Mouse (Mus musculus) inflammation-experienced regulatory T-cells, adult 6 months (primary cell): Measurements from ENCODE around the gene Jak2. TPM values are rescaled to one million over a fixed set of nuclear protein-coding genes. Genes with fewer than 3 reads are reported as not detected.

ENCODE experiments used
- ATAC-seq: one replicate; pipeline ENCODE4 v1.8.0; 2017
- polyA plus RNA-seq, 3 experiments: library from polyadenylated mRNA; unstranded; fragments of 100-300 nt; shearing (Covaris generic); gene quantifications; one replicate each; pipeline ENCODE4 v1.2.1; 2017

The Jak2 gene
- 10 to 100 TPM; 21.2 to 26.9 (median 23.4) TPM for polyA plus RNA-seq

DNA sequence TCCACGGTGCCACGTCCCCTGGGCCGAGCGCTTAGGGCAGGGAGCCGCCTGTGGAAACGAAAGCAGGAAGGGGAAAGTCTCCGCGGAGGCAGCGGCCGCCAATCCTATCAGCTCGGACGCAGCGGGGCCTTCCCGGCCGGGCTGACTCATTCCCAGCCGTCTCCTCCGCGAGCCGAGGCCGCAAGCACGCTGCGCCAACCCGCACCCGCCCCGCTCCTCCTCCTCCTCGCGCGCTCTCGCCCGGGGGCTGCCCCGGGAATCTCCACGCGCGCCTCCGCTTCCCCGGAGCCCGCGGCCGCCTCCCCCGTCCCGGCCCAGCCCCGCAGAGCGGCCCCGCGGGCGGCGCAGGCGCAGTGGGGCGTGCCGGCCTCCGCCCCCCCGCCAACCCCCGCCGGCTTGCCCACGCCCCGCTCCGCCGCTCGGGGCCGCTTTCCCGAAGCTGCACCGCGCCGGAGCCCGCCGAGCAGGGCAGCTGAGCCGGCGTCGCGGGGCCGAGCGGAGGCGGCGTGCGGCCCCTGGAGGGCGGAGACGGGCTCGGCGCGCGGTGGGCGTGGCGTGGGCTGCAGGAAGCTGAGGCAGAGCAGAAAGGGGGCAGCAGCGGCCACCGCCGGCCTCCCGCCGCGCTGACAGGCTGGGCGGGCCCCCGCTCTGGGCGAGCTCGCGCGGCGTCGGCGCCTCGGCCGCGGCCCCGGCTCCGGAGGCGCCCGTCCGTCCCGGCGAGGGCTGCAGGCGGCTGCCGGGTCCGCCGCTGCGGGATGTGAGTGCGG lies at the start of gene Jak2:
Gene Jak2 (plus strand): TSS at position 638 of the 767 bp plus-strand sequence.
- ATAC-seq = peak; percentile 62

GRCm38 (mm10) chr19:29203337-29203736 lies 48.3 kb upstream of the Jak2 start:
- ATAC-seq = no peak

GRCm38 (mm10) chr19:29204583-29204982 lies 47.0 kb upstream of the Jak2 start:
- ATAC-seq = no peak

- no peak for ATAC-seq
Measured at GRCm38 (mm10) chr19:29205267-29205666, 46.4 kb upstream of the Jak2 start.

- peak; percentile 83 for ATAC-seq
Measured at GRCm38 (mm10) chr19:29209898-29210297, 41.7 kb upstream of the Jak2 start.

- ATAC-seq = peak; percentile 35
Measured at GRCm38 (mm10) chr19:29210319-29210718, 41.3 kb upstream of the Jak2 start.

DNA sequence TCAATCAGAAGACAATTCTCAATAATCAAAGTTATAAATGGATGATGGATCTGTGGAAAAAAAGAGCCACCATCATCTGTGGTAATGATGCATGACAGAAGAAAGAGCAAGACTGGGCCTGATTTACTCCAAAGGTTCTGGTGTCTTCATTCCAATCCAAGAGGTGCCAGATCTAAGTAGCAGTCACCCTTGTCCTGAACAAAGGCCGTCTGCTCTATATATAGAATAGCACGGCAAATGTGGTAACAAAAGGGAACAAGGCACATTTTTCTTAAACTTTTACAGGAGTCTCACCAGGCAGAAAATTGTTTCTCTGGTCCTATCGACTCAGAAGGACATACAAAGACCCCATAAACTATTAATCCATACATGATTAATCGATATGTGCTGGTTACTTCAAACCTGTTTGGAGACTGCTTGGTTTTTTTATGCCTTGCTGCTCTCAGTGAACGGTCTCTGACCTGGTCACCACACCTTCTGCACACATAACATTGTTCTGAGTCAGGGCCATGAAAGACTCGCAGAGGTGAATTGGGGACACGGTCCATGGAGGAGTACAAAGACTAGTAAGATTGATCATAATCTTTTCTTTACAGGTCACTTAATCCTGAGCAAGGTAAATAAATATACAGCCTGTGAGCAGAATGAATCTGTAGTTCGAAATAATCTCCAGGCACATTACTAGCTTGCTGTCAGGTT lies 35.7 kb upstream of the Jak2 start:
- no peak for ATAC-seq

GRCm38 (mm10) chr19:29221867-29222266 lies 29.8 kb upstream of the Jak2 start:
- ATAC-seq = peak; percentile 48

GRCm38 (mm10) chr19:29224968-29225367 lies 26.7 kb upstream of the Jak2 start:
- no peak for ATAC-seq

DNA sequence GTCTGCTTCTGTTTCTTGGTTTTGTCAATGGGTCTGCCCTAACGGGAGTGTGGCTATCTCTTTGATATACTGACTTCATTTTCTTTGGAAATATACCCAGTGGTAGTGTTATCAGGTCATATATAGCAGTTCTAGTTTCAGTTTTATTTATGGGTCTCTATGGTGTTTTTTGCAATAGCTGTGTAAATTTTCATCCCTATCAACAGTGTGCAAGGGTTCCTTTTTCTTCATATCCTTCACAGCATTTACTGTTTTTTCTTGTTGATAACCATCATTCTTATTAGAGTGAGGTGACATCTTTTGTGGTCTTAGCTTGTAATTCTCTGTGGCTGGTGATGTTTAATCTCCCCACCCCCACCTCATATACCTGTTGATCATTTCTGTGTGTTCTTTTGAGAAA lies 24.6 kb upstream of the Jak2 start:
- no peak for ATAC-seq

DNA sequence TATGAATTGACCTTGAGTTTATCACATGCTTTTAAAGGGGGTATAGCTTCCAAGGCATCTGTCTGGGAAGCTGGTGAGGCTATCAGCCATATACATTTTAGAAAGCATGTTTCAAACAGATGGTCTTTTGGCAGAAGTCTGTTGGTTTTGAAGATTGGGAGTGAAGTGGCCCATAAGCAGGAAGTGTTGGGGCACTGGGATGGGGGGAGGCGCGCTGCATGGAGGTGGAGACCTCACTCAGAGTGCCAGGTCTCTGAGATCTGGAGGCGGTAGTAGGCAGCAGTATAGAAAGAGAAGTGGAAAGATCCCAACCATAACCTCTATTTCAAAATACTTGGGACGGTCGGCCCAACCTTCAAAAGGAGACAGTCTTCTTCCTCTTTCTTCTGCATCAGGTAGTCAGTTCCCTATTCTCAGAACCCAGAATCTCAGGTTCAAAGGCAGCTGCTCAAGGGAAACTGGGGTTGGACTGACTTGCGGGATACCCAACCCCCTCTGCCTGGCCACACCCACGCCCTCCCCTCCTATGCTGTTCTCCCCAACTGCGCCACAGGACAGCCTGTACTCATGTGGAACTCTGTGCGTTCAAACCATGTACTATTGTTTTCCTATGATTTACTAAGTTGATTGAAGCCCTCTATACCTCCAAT lies 23.6 kb upstream of the Jak2 start:
- ATAC-seq = no peak

- ATAC-seq = no peak
Measured at GRCm38 (mm10) chr19:29228989-29229388, 22.6 kb upstream of the Jak2 start.

DNA sequence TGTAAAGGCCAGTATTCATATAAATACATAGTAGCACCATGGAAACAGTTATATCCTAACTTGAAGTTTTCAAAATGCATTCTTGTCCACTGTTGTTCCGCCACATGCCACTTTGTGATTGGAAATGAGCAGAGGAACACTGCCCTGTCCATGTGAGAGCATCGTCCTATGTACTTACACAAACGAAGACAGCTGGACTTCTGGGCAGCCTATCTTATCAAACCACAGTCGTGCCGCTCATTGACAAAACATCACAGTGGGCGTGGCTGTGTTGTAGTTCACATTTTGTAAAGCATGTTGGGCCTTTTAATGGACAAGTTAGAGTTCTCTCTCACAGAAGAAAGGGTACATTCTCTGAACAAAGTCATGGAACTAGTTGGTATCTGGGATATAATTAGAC lies 18.9 kb upstream of the Jak2 start:
- ATAC-seq = no peak

GRCm38 (mm10) chr19:29236658-29237385 lies 14.8 kb upstream of the Jak2 start:
- peak; percentile 87 for ATAC-seq

- no peak for ATAC-seq
Measured at GRCm38 (mm10) chr19:29238171-29238570, 13.5 kb upstream of the Jak2 start.

DNA sequence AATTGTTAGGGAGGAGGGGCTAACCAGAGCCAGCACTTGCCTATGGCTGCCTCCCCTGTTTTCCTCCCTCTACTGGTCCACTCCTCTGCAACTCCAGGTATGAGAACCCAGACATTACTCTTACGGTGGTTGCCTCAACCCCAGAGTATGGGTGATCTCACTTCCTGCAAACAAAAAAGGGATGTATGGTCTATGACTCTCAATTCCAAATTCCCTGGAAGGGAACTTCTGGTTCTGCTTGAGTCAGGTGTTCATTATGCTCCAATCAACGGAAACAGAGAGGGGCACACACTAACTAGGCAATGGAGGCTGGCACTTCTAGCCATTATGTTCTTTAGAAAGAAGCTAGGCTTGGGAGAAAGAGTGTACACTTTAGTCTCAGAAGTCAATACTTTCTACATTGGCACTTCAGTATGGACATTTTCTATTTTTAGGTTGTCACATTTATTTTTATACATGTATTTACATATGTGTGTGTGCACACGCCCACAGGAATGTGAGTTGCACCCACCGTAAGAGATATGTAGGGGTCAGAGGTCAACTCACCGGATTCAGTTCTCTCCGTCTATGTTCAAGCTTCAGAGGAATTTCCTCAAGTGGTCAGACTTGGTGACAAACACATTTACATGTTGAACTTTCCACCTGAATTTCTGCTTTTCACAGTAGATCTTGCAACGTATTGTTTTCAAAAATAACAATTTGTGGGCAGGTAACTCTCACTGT lies 12.0 kb upstream of the Jak2 start:
- ATAC-seq = no peak

DNA sequence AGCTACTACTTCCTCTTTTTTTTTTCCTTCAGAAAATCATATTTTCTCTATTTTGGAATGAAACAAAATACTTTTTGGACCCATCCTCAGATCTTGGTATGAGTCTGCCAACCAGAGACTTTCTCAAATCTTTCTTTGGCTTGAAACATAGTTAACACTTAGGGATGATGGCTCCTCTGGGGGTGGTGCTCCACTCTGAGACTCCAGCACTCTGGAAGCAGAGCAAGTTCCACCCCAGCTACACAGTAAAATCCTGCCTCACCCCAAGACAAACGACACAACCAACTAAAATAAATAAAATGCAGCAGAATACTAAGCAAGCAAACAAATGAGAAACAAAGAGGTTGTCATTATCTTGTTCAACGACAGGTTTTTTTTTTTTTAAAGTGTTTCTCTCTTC lies 11.0 kb upstream of the Jak2 start:
- ATAC-seq = no peak

DNA sequence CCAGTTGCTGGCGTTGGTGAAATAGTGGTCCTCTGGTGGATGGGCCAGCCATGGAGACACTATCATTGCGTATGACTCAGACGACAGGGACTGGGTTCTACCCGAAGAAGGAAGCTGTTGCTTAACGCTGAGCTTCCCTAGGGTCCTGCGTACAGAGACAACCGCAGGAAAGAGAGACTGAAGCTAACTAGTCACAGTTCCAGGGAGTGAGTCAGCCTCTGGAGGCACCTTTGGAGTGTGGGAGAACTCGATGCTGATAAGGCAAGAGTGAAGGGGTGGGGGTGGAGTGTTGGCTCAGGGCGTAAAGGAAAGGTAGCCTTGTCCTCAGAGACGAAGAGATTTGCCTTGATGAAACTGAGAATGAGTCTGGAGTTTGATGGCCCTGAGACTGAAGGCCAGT lies 10.0 kb upstream of the Jak2 start:
- no peak for ATAC-seq

- ATAC-seq = no peak
Measured at GRCm38 (mm10) chr19:29249933-29250332, 1.7 kb upstream of the Jak2 start.

GRCm38 (mm10) chr19:29251958-29252801 lies 552 bp downstream of the Jak2 start:
- ATAC-seq = peak; percentile 4

DNA sequence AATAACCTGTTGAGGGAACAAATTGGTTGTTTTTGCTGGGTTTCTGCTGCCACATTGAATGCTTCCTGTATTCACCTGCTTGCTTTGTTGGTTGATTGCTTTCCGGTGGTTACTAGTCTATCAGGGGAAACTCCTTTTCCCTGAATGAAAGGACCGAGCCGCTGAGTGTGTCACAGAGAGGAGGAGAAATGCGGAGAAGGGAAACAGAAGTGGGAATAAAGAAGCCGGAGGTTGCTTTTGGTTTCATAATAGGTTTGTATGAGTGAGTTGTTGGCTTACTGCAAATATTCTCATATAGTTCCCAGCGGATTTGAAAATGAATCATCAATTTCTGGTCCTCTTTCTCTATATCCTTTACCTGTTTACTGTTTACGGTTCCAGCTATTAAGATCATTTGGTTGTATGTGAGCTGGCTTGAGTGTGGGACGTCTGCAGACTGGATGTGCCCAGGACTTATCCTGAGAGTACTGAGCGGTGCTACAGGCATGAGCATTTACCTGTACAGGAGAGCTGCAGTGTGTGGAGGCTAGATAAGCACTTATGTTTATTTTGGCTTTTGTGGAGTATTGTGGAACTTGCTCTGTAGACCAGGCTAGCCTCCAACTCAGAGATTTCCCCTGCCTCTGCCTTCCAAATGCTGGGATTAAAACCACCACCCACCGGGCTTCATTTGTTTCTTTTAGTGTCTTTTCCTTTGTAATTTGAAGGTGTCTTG lies 1.4 kb downstream of the Jak2 start:
- ATAC-seq = peak; percentile 29
